Mouse (Mus musculus) stomach, postnatal 0 days (tissue): ENCODE data around the gene Scp2. TPM values are rescaled to one million over a fixed set of nuclear protein-coding genes. Genes with fewer than 3 reads are reported as not detected.

ENCODE experiments used
- ATAC-seq: fragments of 200-750 bp; cut with Nextera tagmentation; 2 replicates; pipeline ENCODE4 v1.8.0; 2017; ENCODE audit not compliant: low FRiP score, low TSS enrichment
- DNase-seq: peaks from one replicate; pipeline ENCODE4 v3.0.0-alpha.2; 2016; ENCODE audit warnings: low spot score
- H3K27ac ChIP-seq: fragments of 300-500 bp; sonication (generic); replicated peaks from 2 replicates; pipeline ENCODE4 v1.5.1; 2014; ENCODE audit warnings: mild to moderate bottlenecking, control low read depth
- H3K27me3 ChIP-seq: fragments of 300-500 bp; sonication (generic); 2 replicates; pipeline ENCODE4 v1.6.1; 2014; ENCODE audit warnings: low read length; ENCODE audit not compliant: control insufficient read depth, insufficient read depth
- H3K36me3 ChIP-seq: fragments of 300-500 bp; sonication (generic); 2 replicates; pipeline ENCODE4 v1.6.1; 2014; ENCODE audit warnings: low read length, mixed read lengths; ENCODE audit not compliant: control insufficient read depth, insufficient read depth
- H3K4me1 ChIP-seq: fragments of 300-500 bp; sonication (generic); replicated peaks from 2 replicates; pipeline ENCODE4 v1.6.1; 2014; ENCODE audit warnings: antibody characterized with exemption; ENCODE audit not compliant: control insufficient read depth, insufficient read depth
- H3K4me2 ChIP-seq: fragments of 300-500 bp; sonication (generic); replicated peaks from 2 replicates; pipeline ENCODE4 v1.6.1; 2014; ENCODE audit warnings: low read depth, mild to moderate bottlenecking, control low read depth, moderate library complexity
- H3K4me3 ChIP-seq: fragments of 300-500 bp; sonication (generic); 2 replicates; pipeline ENCODE4 v1.5.1; 2014; ENCODE audit warnings: low read depth, low read length, control low read depth
- H3K9ac ChIP-seq: fragments of 300-500 bp; sonication (generic); 2 replicates; pipeline ENCODE4 v1.6.1; 2014; ENCODE audit warnings: mild to moderate bottlenecking, low read length, control low read depth, mixed read lengths
- H3K9me3 ChIP-seq: fragments of 300-500 bp; sonication (generic); 2 replicates; pipeline ENCODE4 v1.6.1; 2016; ENCODE audit warnings: low read length; ENCODE audit not compliant: control insufficient read depth
- CTCF ChIP-seq: IDR thresholded peaks from 2 replicates; pipeline ENCODE4 v1.5.1; 2016; ENCODE audit warnings: antibody characterized with exemption, low read depth, mild to moderate bottlenecking, moderate library complexity
- EP300 ChIP-seq: optimal IDR thresholded peaks from 2 replicates; pipeline ENCODE3; 2016; ENCODE audit warnings: antibody characterized with exemption
- WGBS: fragments of 180-500 bp; shearing (Covaris S2); extraction: QIAGEN DNeasy Blood & Tissue Kit; methylation state at CpG from one replicate; pipeline ENCODE4 v1.1.7; 2014; 5-methylcytosine and 5-hydroxymethylcytosine counted together
- microRNA-seq: library from miRNA; unstranded; fragments of <30 nt; microRNA quantifications from one replicate; pipeline ENCODE4, GENCODE M21; 2016
- polyA plus RNA-seq: library from polyadenylated mRNA; unstranded; fragments of >200 nt; fragmentation: Nextera tagmentation; extraction: Ambion mirVana; gene quantifications from 2 replicates; pipeline ENCODE4 v1.2.1, GENCODE M21; 2015

The Scp2 gene
- polyA plus RNA-seq, 1 experiment from 2014 or later: 320 TPM

GRCm38 (mm10) chr4:107999380-107999779, 145.4 kb downstream of the Scp2 start:
- Histone ChIP-seq H3K9ac (no peak overlapping the region), H3K27me3 (no peaks in the 10 kb centered on the region), H3K9me3 (no peaks in the 10 kb centered on the region), H3K27ac (no peak overlapping the region), H3K4me2 (no peak overlapping the region), H3K4me1 (no peaks in the 10 kb centered on the region), H3K36me3 (no peaks in the 10 kb centered on the region), H3K4me3 (no peak overlapping the region)
- no peak for DNase-seq
- no peak for ATAC-seq
- WGBS: 68% methylated on average over 1 of the region's 1 CpGs
- TF ChIP-seq CTCF (no peak), EP300 (no peak)

GRCm38 (mm10) chr4:107998641-107999332, 146.0 kb downstream of the Scp2 start:
- 23% methylated on average over 11 of the region's 11 CpGs for WGBS
- ATAC-seq: no peak
- H3K27ac ChIP-seq: peak overlapping the region; percentile 18; the same call in 1 of the 2 replicates

GRCm38 (mm10) chr4:107996418-107996986, 148.3 kb downstream of the Scp2 start:
- Histone ChIP-seq H3K4me2 (no peak overlapping the region), H3K9ac (no peak overlapping the region), H3K4me1 (0 out of 2 replicates have a peak, but pooled peaks cover 3% of the 10 kb centered on the region), H3K4me3 (no peak overlapping the region), H3K36me3 (no peaks in the 10 kb centered on the region), H3K27ac (0 out of 2 replicates have a peak overlapping the region, but pooled peaks have one; percentile 18), H3K9me3 (no peaks in the 10 kb centered on the region), H3K27me3 (no peaks in the 10 kb centered on the region)
- DNase-seq: no peak
- no peak for TF ChIP-seq EP300
- TF ChIP-seq CTCF: no peak
- 53% methylated on average over 9 of the region's 9 CpGs for WGBS
- ATAC-seq: peak; percentile 62; the same call in 1 of the 2 replicates

More at GRCm38 (mm10) chr4:107998641-107999332, 146.0 kb downstream of the Scp2 start:
- TF ChIP-seq CTCF: no peak
- TF ChIP-seq EP300: no peak
- no peak overlapping the region for H3K4me2 ChIP-seq
- H3K9me3 ChIP-seq: no peaks in the 10 kb centered on the region
- no peaks in the 10 kb centered on the region for H3K27me3 ChIP-seq
- H3K36me3 ChIP-seq: no peaks in the 10 kb centered on the region
- no peak overlapping the region for H3K9ac ChIP-seq
- no peak for DNase-seq
- H3K4me1 ChIP-seq: no peaks in the 10 kb centered on the region
- no peak overlapping the region for H3K4me3 ChIP-seq

- DNase-seq (no peak), ATAC-seq (no peak)
- Histone ChIP-seq H3K9ac (no peak overlapping the region), H3K27ac (peak overlapping the region; percentile 40; the same call in 1 of the 2 replicates), H3K27me3 (no peaks in the 10 kb centered on the region), H3K4me1 (0 out of 2 replicates have a peak, but pooled peaks cover 4% of the 10 kb centered on the region), H3K4me2 (no peak overlapping the region), H3K9me3 (no peaks in the 10 kb centered on the region), H3K36me3 (no peaks in the 10 kb centered on the region), H3K4me3 (no peak overlapping the region)
- TF ChIP-seq CTCF (no peak), EP300 (no peak)
- 79% methylated on average over 6 of the region's 6 CpGs for WGBS
Measured at GRCm38 (mm10) chr4:107995727-107996126, 149.1 kb downstream of the Scp2 start.

- Histone ChIP-seq H3K4me2 (no peak overlapping the region), H3K27me3 (no peaks in the 10 kb centered on the region), H3K27ac (no peak overlapping the region), H3K4me1 (0 out of 2 replicates have a peak, but pooled peaks cover 4% of the 10 kb centered on the region), H3K36me3 (no peaks in the 10 kb centered on the region), H3K4me3 (no peak overlapping the region), H3K9me3 (no peaks in the 10 kb centered on the region), H3K9ac (no peak overlapping the region)
- ATAC-seq (no peak), DNase-seq (no peak)
- WGBS: 83% methylated on average over 6 of the region's 6 CpGs
- TF ChIP-seq CTCF (no peak), EP300 (no peak)
Measured at GRCm38 (mm10) chr4:107995011-107995410, 149.8 kb downstream of the Scp2 start.

Small RNA genes within 50 kb of the gene (microRNA-seq; reads per million reads assigned to microRNA genes)
- not detected for gene Mir6397

Other genes starting within 250 kb of the Scp2 start
- gene Cpt2, start 221.4 kb downstream of the Scp2 start, polyA plus RNA-seq: 78.4 and 81.2 TPM in 2 replicates
- 0.07 and 0.10 TPM in 2 replicates for gene Slc1a7, start 176.7 kb downstream of the Scp2 start, polyA plus RNA-seq
- gene Podn, start 48.6 kb downstream of the Scp2 start, polyA plus RNA-seq: 2.0 and 2.4 TPM in 2 replicates
- 22.1 and 23.4 TPM in 2 replicates for gene Echdc2, start 20.4 kb upstream of the Scp2 start, polyA plus RNA-seq
- 0.04 and 0.11 TPM in 2 replicates for gene Zyg11a, start 73.0 kb upstream of the Scp2 start, polyA plus RNA-seq
- 4.3 and 4.7 TPM in 2 replicates for gene Zyg11b, start 156.1 kb upstream of the Scp2 start, polyA plus RNA-seq
- gene Coa7, start 183.1 kb upstream of the Scp2 start, polyA plus RNA-seq: 59.3 and 62.3 TPM in 2 replicates
- gene Shisal2a, start 238.4 kb upstream of the Scp2 start, polyA plus RNA-seq: 4.5 and 4.9 TPM in 2 replicates